Mouse (Mus musculus): Measurements from ENCODE around the gene Hyal2. TPM values are rescaled to one million over a fixed set of nuclear protein-coding genes. Genes with fewer than 3 reads are reported as not detected.

Hyal2 gene
- polyA plus RNA-seq (2012; ENCODE audit: insufficient read depth, insufficient read length, low replicate concordance, missing spikeins) = not detected in 2 replicates

DNA sequence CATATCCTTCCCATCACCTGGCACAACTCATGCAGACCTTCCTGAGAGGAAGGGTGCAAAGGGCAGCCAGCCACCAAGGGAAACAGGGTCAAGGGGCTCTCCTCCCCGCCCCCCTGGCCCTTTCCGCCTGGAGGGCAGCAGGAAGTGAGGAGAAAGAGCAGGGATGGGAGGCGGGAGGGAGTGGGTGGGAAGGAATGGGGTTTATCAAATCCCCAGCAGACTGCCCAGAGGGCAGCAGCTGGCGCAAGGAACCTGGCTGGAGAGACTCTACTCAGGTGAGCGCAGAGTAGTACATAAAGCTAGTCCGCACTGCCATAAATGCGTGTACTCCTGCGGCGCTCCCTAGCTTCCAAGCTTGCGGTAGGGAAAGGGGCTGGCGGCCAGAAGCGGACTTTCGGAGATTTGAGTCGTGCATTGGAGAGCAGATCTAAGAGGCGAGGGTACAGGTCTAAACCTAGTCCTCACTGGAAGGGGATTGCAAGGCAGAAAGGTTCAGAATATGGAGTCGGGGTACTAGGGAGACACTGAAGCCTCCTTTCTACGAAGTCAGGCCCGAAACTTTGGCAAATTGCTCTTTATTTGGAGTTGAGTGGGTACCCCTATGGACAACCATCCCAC lies at the start of gene Hyal2:
Hyal2 (plus strand) TSS at position 244 of the 618 bp plus-strand sequence.
- TF ChIP-seq POLR2A (IDR thresholded peaks at IDR 0.05; ENCODE audit: insufficient read depth, low read depth, low read length) (no peak), CTCF (IDR thresholded peaks at IDR 0.05; ENCODE audit: insufficient read depth, low read depth, low read length) (no peak)
- H3K4me3 ChIP-seq (ENCODE audit: insufficient read depth, low read depth, low read length) = peak within 1 kb of the TSS; percentile 84
- WGBS = 28% methylated on average over 18 of the region's 18 CpGs
- peak within 1 kb of the TSS; percentile 89 for H3K27ac ChIP-seq (ENCODE audit: insufficient read depth, low read depth, low read length)
- peaks cover 37% of the 10 kb centered on the region for H3K4me1 ChIP-seq (ENCODE audit: control insufficient read depth, insufficient read depth, low read length)

DNA sequence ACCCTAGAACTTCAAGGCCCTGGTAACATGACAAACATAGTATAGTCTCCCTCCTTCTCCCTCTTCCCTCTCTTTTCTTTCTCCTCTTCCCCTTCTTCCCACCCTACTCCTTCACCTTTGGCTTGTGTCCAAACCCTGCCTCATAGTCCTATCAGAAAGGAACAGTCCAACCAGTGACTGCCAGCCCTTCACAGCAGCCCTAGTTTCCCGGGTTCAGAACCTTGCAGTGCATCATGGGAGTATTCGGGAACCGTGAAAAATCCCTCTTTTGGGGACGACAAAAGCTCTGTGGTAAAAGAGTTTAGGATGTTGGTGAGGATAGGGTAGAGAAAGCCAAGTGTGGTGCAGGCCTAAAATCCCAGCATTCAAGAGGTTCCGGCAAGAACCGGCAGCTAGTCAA lies 47.4 kb upstream of the Hyal2 start:
- WGBS = 67% methylated on average over 6 of the region's 6 CpGs
- Histone ChIP-seq H3K4me1 (ENCODE audit: control insufficient read depth, insufficient read depth, low read length) (peaks cover 6% of the 10 kb centered on the region), H3K4me3 (ENCODE audit: insufficient read depth, low read depth, low read length) (no peak overlapping the region), H3K27ac (ENCODE audit: insufficient read depth, low read depth, low read length) (no peak overlapping the region)
- no peak for TF ChIP-seq CTCF (IDR thresholded peaks at IDR 0.05; ENCODE audit: insufficient read depth, low read depth, low read length)
- no peak for TF ChIP-seq POLR2A (IDR thresholded peaks at IDR 0.05; ENCODE audit: insufficient read depth, low read depth, low read length)

DNA sequence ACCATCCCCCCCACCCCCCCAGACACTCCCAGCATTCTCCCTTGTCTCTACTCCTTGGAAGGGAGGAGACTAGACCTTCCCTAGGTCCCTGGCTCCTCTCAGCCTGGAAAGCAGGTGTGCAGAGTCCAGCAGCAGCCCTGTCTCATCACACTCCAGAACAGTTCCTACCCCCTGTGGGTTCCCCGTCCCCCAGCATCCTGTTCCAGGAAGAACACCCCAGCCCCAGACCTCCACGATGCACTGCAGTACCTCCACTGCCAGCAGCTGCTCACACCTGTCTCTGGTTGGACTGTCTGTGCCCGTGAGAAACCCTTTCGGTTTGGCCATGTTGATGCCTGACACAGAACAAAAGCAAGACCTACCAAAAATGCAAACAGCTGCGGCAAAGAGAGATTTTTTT lies 46.6 kb upstream of the Hyal2 start:
- WGBS = 71% methylated on average over 5 of the region's 5 CpGs
- TF ChIP-seq CTCF (IDR thresholded peaks at IDR 0.05; ENCODE audit: insufficient read depth, low read depth, low read length) (no peak), POLR2A (IDR thresholded peaks at IDR 0.05; ENCODE audit: insufficient read depth, low read depth, low read length) (no peak)
- H3K4me3 ChIP-seq (ENCODE audit: insufficient read depth, low read depth, low read length) = no peak overlapping the region
- peaks cover 6% of the 10 kb centered on the region for H3K4me1 ChIP-seq (ENCODE audit: control insufficient read depth, insufficient read depth, low read length)
- no peak overlapping the region for H3K27ac ChIP-seq (ENCODE audit: insufficient read depth, low read depth, low read length)

DNA sequence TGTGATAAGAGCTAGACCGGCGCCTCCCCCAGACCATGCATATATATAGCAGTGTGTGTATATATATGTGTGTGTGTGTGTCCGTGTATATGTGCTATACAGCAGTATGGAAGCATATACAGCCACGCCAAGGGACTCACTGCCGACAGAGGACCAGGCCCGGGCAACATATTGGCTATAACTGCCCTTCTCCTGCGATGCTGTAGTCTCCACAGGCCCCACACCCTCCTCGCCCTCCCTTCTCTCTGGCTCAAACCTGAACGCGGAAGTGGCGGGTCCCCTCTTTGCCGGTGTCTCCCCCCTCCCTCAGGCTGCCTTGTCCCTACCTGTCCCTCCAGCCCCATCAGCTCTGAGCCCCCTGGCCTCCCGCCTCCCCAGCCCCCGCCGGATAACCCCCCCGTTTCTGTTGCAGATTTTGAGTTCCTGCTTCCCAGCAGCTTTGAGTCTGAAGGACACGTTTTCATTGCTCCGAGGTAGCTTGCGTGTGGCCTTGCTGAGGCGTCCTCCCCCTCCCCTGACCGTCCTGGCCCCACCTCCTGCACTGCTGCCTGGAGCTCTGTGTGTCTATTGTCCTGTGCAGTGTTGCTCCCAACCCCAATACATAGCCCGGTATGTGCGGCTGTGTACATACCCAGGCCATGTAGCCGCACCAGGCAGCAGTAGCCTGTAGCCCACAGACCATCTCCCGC lies 45.9 kb upstream of the Hyal2 start:
- Histone ChIP-seq H3K4me1 (ENCODE audit: control insufficient read depth, insufficient read depth, low read length) (peaks cover 12% of the 10 kb centered on the region), H3K27ac (ENCODE audit: insufficient read depth, low read depth, low read length) (no peak overlapping the region), H3K4me3 (ENCODE audit: insufficient read depth, low read depth, low read length) (no peak overlapping the region)
- WGBS = 49% methylated on average over 25 of the region's 25 CpGs
- TF ChIP-seq CTCF (IDR thresholded peaks at IDR 0.05; ENCODE audit: insufficient read depth, low read depth, low read length) = no peak
- no peak for TF ChIP-seq POLR2A (IDR thresholded peaks at IDR 0.05; ENCODE audit: insufficient read depth, low read depth, low read length)

DNA sequence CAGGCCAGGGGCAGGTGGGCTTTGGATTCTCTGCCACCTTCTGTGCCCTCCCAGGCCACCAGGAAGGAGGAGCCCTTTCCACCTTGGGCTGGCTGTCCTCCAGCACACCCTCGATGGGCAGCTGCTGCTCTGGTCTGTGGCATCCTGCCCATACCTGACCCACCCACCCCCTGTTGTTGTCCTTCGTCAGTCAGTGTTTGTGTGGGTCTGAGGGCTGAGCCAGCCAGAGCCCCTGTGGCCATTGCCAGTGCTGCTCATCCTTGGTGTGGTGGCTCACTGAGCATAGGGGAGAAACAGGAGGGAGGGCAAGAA lies 45.4 kb upstream of the Hyal2 start:
- Histone ChIP-seq H3K27ac (ENCODE audit: insufficient read depth, low read depth, low read length) (no peak overlapping the region), H3K4me3 (ENCODE audit: insufficient read depth, low read depth, low read length) (no peak overlapping the region), H3K4me1 (ENCODE audit: control insufficient read depth, insufficient read depth, low read length) (peaks cover 15% of the 10 kb centered on the region)
- WGBS = 56% methylated on average over 2 of the region's 2 CpGs
- no peak for TF ChIP-seq CTCF (IDR thresholded peaks at IDR 0.05; ENCODE audit: insufficient read depth, low read depth, low read length)
- no peak for TF ChIP-seq POLR2A (IDR thresholded peaks at IDR 0.05; ENCODE audit: insufficient read depth, low read depth, low read length)

DNA sequence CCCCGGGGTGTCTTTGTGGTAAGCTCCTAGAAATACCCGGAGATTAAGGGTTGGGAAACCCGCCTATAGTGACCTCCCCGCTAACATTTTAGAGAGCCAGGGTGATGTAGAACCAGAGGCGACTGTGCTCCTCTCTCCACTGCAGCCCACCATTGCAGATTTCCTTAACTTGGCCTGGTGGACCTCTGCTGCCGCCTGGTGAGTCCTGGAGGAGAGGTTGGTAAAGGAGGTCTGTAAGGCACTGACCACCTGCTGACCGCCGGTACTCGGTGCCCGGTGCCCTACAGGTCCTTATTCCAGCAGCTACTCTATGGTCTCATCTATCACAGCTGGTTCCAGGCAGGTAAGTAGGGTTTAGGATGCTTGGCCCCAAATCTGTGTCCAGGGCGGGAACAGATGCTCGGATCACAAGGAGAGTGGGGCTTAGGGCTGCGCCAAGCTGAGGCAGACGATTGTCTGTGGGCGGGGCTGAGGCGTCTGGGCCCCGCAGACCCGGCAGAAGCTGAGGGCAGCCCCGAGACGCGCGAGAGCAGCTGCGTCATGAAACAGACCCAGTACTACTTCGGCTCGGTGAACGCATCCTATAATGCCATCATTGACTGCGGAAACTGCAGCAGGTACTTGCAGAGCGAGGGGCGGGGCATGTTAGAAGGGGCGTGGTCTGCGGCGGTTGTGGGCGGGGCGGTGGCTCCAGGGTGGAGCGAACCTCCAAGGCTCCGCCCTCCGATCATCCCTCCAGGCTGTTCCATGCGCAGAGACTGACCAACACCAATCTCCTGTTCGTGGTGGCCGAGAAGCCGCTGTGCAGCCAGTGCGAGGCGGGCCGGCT lies 41.3 kb upstream of the Hyal2 start:
- Histone ChIP-seq H3K4me1 (ENCODE audit: control insufficient read depth, insufficient read depth, low read length) (peaks cover 15% of the 10 kb centered on the region), H3K27ac (ENCODE audit: insufficient read depth, low read depth, low read length) (no peak overlapping the region), H3K4me3 (ENCODE audit: insufficient read depth, low read depth, low read length) (peak overlapping the region; percentile 17)
- 10% methylated on average over 44 of the region's 44 CpGs for WGBS
- TF ChIP-seq POLR2A (IDR thresholded peaks at IDR 0.05; ENCODE audit: insufficient read depth, low read depth, low read length) (no peak), CTCF (IDR thresholded peaks at IDR 0.05; ENCODE audit: insufficient read depth, low read depth, low read length) (no peak)

DNA sequence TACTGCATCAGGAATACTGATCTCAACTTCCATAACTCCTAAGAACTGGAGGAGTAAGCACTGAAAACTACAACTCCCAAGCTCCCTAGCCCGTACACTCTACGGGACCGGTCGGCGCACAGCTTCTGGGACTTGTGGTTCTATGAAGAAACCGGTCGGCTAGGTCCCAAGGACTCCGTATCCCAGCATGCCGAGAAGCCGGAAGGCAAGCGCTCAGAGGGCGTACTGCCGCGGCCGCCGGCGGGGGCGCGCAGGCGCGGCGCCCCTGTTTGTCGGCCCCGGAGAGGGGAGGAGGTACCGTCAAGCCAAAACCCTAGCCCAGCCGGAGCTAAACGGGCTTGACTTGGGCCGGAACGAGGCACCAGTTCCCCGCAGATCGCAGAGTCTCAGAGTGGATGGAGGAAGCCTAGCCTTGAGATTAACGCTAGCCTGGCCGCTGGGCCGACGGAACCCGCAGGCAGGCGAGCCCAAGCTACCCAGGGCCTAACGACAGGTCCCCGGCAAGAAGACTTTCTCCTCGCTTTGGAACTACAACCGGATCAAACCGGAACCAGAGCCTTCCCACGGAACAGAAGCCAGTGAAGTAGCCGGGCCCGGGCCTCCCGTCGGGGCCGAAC lies 33.8 kb upstream of the Hyal2 start, which contains the start of gene Tmem115:
Tmem115 (plus strand) TSS at position 155 of the 617 bp plus-strand sequence.
- peaks cover 25% of the 10 kb centered on the region for H3K4me1 ChIP-seq (ENCODE audit: control insufficient read depth, insufficient read depth, low read length)
- WGBS = under 1% methylated on average over 48 of the region's 48 CpGs
- peak within 1 kb of the TSS; percentile 78 for H3K4me3 ChIP-seq (ENCODE audit: insufficient read depth, low read depth, low read length)
- H3K27ac ChIP-seq (ENCODE audit: insufficient read depth, low read depth, low read length) = peak within 1 kb of the TSS; percentile 72; the same call in 1 of the 2 replicates
- TF ChIP-seq CTCF (IDR thresholded peaks at IDR 0.05; ENCODE audit: insufficient read depth, low read depth, low read length) (0 out of 2 replicates have a peak, but pooled peaks have one; percentile 19), POLR2A (IDR thresholded peaks at IDR 0.05; ENCODE audit: insufficient read depth, low read depth, low read length) (peak; percentile 72)

DNA sequence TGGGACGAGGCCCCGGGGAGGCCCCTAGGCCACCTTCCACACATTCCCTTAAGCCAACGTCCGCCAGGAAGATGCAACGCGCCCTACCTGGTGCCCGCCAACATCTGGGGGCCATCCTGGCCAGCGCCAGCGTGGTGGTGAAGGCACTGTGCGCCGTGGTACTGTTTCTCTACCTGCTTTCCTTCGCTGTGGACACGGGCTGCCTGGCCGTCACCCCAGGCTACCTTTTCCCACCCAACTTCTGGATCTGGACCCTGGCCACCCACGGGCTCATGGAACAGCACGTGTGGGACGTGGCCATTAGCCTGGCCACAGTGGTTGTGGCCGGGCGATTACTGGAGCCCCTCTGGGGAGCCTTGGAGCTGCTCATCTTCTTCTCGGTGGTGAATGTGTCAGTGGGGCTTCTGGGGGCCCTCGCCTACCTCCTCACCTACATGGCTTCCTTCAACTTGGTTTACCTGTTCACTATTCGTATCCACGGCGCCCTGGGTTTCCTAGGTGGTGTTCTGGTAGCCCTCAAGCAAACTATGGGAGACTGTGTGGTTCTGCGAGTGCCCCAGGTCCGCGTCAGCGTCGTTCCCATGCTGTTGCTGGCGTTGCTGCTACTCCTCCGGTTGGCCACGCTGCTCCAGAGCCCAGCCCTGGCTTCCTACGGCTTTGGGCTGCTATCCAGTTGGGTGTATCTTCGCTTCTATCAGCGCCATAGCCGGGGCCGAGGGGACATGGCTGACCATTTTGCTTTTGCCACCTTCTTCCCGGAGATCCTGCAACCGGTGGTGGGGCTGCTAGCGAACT lies 33.1 kb upstream of the Hyal2 start:
- H3K27ac ChIP-seq (ENCODE audit: insufficient read depth, low read depth, low read length) = no peak overlapping the region
- H3K4me1 ChIP-seq (ENCODE audit: control insufficient read depth, insufficient read depth, low read length) = peaks cover 25% of the 10 kb centered on the region
- under 1% methylated on average over 40 of the region's 40 CpGs for WGBS
- TF ChIP-seq CTCF (IDR thresholded peaks at IDR 0.05; ENCODE audit: insufficient read depth, low read depth, low read length) (no peak), POLR2A (IDR thresholded peaks at IDR 0.05; ENCODE audit: insufficient read depth, low read depth, low read length) (no peak)
- H3K4me3 ChIP-seq (ENCODE audit: insufficient read depth, low read depth, low read length) = peak overlapping the region; percentile 78

Data from olfactory bulb, adult 2 months (tissue).